Mouse (Mus musculus) midbrain, embryonic 13.5 days (tissue): Measurements from ENCODE around the gene Ovol2. TPM values are rescaled to one million over a fixed set of nuclear protein-coding genes. Genes with fewer than 3 reads are reported as not detected.
A peak's percentile ranks its signal among the peaks of the same experiment; 100 is the strongest.

ENCODE experiments used
- ATAC-seq: fragments of 200-750 bp; cut with Nextera tagmentation; 2 replicates; pipeline ENCODE4 v1.8.0; 2017; ENCODE audit warnings: mild to moderate bottlenecking, moderate TSS enrichment, moderate library complexity
- H3K27ac ChIP-seq: fragments of 300-500 bp; sonication (generic); 2 replicates; pipeline ENCODE4 v1.5.1; 2015; ENCODE audit warnings: inconsistent platforms, mild to moderate bottlenecking, moderate library complexity
- H3K27me3 ChIP-seq: fragments of 300-500 bp; sonication (generic); 2 replicates; pipeline ENCODE4 v1.6.1; 2015; ENCODE audit warnings: mild to moderate bottlenecking, inconsistent platforms
- H3K36me3 ChIP-seq: fragments of 300-500 bp; sonication (generic); 2 replicates; pipeline ENCODE4 v1.6.1; 2015; ENCODE audit warnings: mild to moderate bottlenecking, inconsistent platforms
- H3K4me1 ChIP-seq: fragments of 300-500 bp; sonication (generic); replicated peaks from 2 replicates; pipeline ENCODE4 v1.6.1; 2015; ENCODE audit warnings: inconsistent platforms
- H3K4me2 ChIP-seq: fragments of 300-500 bp; sonication (generic); replicated peaks from 2 replicates; pipeline ENCODE4 v1.6.1; 2015; ENCODE audit warnings: moderate library complexity, mild to moderate bottlenecking, inconsistent platforms
- H3K4me3 ChIP-seq: fragments of 300-500 bp; sonication (generic); replicated peaks from 2 replicates; pipeline ENCODE4 v1.5.1; 2015; ENCODE audit warnings: mild to moderate bottlenecking, inconsistent platforms
- H3K9ac ChIP-seq: fragments of 300-500 bp; sonication (generic); replicated peaks from 2 replicates; pipeline ENCODE4 v1.6.1; 2015; ENCODE audit warnings: mild to moderate bottlenecking, inconsistent platforms
- H3K9me3 ChIP-seq: fragments of 300-500 bp; sonication (generic); 2 replicates; pipeline ENCODE4 v1.6.1; 2016; ENCODE audit warnings: mild to moderate bottlenecking, inconsistent platforms
- WGBS: fragments of 180-500 bp; shearing (Covaris S2); methylation state at CpG from one replicate; pipeline ENCODE4 v1.1.7; 2015; 5-methylcytosine and 5-hydroxymethylcytosine counted together
- polyA plus RNA-seq: library from polyadenylated mRNA; unstranded; fragments of >200 nt; fragmentation: Nextera tagmentation; extraction: Ambion mirVana; gene quantifications from 2 replicates; pipeline ENCODE4 v1.2.1, GENCODE M21; 2015

Gene Ovol2
- polyA plus RNA-seq, 1 experiment from 2014 or later: not detected

DNA sequence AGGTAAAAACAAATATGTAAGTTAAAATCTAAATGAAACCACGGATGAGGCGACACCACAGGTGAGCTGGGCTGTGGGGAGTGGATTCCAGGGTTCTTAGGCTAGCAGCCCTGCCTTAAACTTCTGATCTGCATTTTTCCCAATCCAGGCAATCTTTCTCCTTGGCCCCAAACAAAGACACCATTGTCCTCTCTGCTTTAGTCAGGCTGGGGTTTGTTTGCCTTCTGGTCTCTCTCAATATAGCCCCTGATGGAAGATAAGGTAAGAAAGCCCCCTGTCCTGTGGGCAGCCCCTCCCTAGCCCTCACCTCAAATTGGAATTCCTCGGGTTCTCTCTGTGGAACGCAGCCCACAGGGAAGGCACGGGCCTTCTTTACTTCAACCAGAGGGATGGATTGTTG, 21.7 kb downstream of the Ovol2 start:
- Histone ChIP-seq H3K27ac (no peak overlapping the region), H3K9me3 (no peaks in the 10 kb centered on the region), H3K36me3 (no peaks in the 10 kb centered on the region), H3K4me1 (0 out of 2 replicates have a peak, but pooled peaks cover 3% of the 10 kb centered on the region), H3K4me3 (no peak overlapping the region), H3K4me2 (no peak overlapping the region), H3K9ac (no peak overlapping the region; the same call in 1 of the 2 replicates), H3K27me3 (no peaks in the 10 kb centered on the region)
- WGBS: 23% methylated on average over 5 of the region's 5 CpGs
- ATAC-seq: peak; percentile 55; the same call in 1 of the 2 replicates

DNA sequence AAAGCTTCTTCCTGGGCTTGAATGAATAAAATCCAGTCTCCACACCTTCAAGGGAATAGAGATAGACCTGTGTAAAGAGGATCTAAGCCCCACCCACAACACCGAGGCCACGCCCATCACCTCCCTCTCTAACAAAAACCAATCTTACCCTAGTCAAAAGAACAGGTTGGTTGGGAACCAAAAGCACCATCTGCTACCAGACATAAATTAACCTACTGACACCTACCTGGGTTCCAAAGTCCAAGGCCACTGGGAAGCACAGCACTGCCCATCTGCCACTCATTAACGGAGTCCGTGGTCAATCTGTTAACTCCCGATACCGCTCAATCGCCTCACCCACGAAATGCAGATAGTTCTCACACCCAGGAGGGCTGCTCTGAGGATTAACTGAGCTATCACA, 23.4 kb downstream of the Ovol2 start:
- Histone ChIP-seq H3K36me3 (no peaks in the 10 kb centered on the region), H3K4me3 (no peak overlapping the region), H3K27ac (no peak overlapping the region), H3K4me2 (no peak overlapping the region), H3K27me3 (no peaks in the 10 kb centered on the region), H3K9me3 (no peaks in the 10 kb centered on the region), H3K4me1 (0 out of 2 replicates have a peak, but pooled peaks cover 3% of the 10 kb centered on the region), H3K9ac (no peak overlapping the region)
- ATAC-seq: no peak
- 57% methylated on average over 8 of the region's 8 CpGs for WGBS

DNA sequence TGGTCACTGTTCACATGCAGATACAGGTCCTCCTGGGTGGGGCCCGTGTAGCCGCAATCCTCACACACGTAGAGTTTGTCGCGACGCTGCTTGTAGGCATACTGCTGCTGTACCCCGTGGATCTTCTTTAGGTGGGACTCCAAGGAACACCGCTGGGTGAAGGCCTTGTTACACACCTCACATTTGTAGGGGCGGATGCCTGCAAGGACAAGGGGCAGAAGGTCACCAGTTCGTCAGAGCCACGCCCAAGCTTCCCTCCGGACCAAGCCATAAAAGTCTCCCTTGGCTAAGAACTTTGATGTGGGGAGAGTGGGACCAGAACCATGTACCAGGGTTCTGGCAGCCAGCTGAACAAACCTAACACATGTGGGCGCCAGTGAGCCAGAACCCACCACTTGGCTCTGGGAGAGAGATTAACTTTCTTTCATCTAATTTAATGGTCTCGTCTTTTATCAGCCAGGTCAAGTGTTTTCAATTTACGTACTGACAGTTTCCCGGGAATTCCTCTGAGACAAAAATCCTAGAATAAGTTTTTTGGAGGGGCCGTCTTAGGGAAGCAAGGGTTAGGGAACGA, 26.1 kb downstream of the Ovol2 start:
- H3K27ac ChIP-seq: no peak overlapping the region
- H3K9ac ChIP-seq: no peak overlapping the region
- H3K9me3 ChIP-seq: no peaks in the 10 kb centered on the region
- H3K36me3 ChIP-seq: no peaks in the 10 kb centered on the region
- no peak overlapping the region for H3K4me2 ChIP-seq
- no peaks in the 10 kb centered on the region for H3K27me3 ChIP-seq
- ATAC-seq: no peak
- H3K4me3 ChIP-seq: no peak overlapping the region
- WGBS: 75% methylated on average over 18 of the region's 18 CpGs
- H3K4me1 ChIP-seq: 0 out of 2 replicates have a peak, but pooled peaks cover 3% of the 10 kb centered on the region

DNA sequence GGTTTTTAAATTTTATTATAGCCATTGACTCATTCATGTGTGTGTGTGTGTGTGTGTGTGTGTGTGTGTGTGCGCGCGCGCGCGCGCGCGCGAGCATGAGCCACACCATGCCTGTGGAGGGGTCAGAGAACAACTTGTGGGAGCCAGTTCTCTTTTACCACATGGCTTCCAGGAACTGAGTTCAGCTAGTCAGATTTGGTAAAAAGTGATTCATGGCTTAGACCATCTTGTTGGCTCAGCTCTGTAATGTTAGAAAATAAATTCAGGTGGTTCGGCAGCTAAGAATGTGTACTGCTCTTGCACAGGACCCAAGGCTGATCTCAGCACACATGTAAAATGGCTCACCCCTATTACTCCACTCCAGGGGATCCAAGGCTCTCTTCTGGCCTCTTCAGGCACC, 30.8 kb downstream of the Ovol2 start:
- 98% methylated on average over 11 of the region's 11 CpGs for WGBS
- H3K9ac ChIP-seq: no peak overlapping the region
- no peak overlapping the region for H3K4me3 ChIP-seq
- H3K9me3 ChIP-seq: no peaks in the 10 kb centered on the region
- H3K27me3 ChIP-seq: no peaks in the 10 kb centered on the region
- no peak overlapping the region for H3K4me2 ChIP-seq
- H3K4me1 ChIP-seq: no peaks in the 10 kb centered on the region
- no peak for ATAC-seq
- no peak overlapping the region for H3K27ac ChIP-seq
- H3K36me3 ChIP-seq: no peaks in the 10 kb centered on the region

DNA sequence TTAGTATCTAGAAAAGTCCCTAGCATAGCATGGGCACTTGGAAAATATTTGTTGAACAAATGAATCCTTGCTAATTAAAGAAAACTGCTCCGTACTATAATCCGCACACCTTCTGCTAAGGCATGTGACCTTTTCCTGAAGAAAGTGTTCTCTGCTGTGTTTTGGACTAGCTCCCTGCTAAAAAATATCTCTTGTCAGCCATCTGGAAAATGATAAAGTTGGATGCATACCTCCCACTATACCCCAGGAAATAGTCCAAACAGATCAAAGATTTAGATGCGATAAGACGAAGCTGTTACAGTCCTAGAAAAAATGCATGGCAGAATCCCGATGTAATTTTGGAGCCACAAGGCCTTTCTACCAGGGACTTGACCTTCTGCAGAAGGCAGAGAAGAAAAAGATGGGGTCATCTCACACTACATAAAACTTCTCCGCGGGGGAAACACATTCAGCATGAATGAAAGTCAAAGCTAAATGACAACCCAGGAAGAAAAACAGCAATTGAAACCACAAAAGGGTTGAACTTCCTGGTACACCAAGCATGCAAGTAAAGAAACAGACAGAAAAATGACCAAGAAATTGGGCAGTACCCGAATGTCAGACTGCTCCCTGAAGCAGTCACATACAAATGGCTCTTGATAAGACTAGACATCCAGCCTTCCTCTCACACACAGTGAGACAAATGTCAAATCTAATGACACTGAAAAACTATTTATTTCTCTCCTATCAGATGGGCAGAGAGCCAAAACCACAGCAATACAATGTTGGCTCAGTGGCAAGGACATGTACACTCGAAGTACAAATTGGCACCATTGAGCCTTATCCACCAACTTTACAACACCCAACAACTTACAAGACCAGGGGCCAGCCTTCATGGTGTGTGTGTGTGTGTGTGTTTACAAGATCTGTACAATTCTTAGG, 31.9 kb downstream of the Ovol2 start:
- H3K9ac ChIP-seq: no peak overlapping the region
- no peaks in the 10 kb centered on the region for H3K4me1 ChIP-seq
- WGBS: 83% methylated on average over 9 of the region's 9 CpGs
- H3K27ac ChIP-seq: no peak overlapping the region
- H3K9me3 ChIP-seq: no peaks in the 10 kb centered on the region
- no peak overlapping the region for H3K4me2 ChIP-seq
- H3K36me3 ChIP-seq: no peaks in the 10 kb centered on the region
- H3K27me3 ChIP-seq: no peaks in the 10 kb centered on the region
- ATAC-seq: no peak
- H3K4me3 ChIP-seq: no peak overlapping the region

DNA sequence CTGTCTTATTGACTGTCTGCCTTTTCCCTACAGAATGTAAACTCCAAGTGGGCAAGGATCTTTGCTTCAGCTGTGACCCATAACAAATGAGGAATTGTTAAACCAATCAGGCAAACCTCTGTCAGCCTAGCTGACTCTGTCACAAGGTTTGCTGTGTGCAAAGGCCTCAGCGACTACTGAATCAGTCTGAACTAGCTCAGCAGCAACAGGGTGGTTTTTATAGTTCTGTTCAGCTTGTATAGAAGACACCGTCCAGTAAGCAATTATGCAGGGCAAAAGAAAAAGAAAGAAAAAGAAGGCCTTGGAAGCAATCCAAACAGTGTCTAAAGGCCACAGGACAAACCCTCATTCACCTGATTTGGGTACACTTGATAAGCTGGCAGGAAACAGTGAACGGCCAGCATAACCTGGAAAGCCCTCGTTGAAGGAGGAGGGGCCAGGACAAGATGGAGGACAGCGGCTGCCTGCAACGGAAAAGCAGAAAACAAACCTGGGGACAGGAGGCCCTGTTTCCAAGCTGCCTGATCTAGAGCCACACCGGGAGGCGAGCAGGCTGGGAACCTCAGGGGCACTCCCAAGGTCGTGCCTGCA, 36.7 kb downstream of the Ovol2 start:
- Histone ChIP-seq H3K27ac (no peak overlapping the region), H3K9ac (no peak overlapping the region), H3K27me3 (no peaks in the 10 kb centered on the region), H3K4me3 (no peak overlapping the region), H3K9me3 (no peaks in the 10 kb centered on the region), H3K4me2 (no peak overlapping the region), H3K4me1 (no peaks in the 10 kb centered on the region), H3K36me3 (no peaks in the 10 kb centered on the region)
- WGBS: 74% methylated on average over 9 of the region's 9 CpGs
- no peak for ATAC-seq

DNA sequence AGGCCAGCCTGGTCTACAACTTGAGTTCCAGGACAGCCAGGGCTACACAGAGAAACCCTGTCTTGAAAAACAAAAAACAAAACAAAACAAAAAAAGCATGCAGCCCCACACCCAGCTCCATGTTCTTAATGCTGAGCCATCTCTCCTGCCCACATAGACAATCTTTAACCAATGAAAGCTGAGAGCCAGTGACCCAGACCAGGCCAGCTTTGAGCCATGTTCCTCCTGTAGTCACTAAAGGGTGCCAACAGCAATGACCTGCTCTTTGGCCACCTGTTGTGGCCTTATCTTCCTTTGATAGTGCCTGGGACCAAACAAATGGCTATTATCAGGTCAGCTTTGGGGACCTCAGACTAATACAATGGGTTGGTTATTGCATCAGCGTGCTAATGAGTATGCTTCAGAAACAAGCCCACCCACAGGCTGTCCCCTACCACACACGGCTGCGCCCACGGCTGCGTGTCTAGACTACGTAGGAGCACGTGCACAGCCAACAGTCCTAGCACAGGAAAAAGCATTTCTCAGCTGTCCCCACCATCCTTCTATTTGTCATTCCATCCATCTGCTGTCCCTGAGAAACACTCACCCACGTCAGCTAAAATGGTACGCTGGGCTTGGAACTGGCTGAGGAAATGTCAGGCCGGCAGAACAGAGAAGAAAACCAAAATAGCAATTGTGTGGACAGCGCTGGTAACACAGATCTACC, 40.2 kb downstream of the Ovol2 start:
- Histone ChIP-seq H3K36me3 (no peaks in the 10 kb centered on the region), H3K4me2 (no peak overlapping the region), H3K4me1 (no peaks in the 10 kb centered on the region; the same call in 1 of the 2 replicates), H3K27me3 (no peaks in the 10 kb centered on the region), H3K27ac (no peak overlapping the region), H3K9me3 (no peaks in the 10 kb centered on the region), H3K9ac (no peak overlapping the region), H3K4me3 (no peak overlapping the region)
- WGBS: 90% methylated on average over 11 of the region's 11 CpGs
- ATAC-seq: no peak

DNA sequence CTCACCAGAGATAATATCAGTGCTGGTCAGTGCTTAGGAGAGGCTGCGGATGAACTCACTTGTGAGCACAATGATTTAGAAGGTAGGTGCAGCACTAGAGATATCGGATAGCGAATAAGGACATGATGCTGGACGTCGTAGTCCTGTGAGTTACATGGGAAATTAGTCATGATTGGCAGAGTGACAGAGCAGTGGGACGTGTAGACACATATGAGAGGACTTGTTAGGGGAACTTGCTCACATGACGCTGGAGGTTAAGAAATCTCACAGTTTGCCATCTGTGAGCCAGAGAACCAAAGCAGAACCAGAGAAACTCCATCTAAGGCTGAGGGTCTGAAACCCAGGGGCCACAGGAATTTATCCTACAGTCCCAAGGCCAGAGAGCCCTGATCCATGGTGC, 41.6 kb downstream of the Ovol2 start:
- Histone ChIP-seq H3K27ac (no peak overlapping the region), H3K9me3 (no peaks in the 10 kb centered on the region), H3K4me3 (no peak overlapping the region), H3K36me3 (no peaks in the 10 kb centered on the region), H3K27me3 (no peaks in the 10 kb centered on the region), H3K4me2 (no peak overlapping the region), H3K4me1 (no peaks in the 10 kb centered on the region; the same call in 1 of the 2 replicates), H3K9ac (no peak overlapping the region)
- WGBS: 94% methylated on average over 7 of the region's 7 CpGs
- ATAC-seq: no peak

DNA sequence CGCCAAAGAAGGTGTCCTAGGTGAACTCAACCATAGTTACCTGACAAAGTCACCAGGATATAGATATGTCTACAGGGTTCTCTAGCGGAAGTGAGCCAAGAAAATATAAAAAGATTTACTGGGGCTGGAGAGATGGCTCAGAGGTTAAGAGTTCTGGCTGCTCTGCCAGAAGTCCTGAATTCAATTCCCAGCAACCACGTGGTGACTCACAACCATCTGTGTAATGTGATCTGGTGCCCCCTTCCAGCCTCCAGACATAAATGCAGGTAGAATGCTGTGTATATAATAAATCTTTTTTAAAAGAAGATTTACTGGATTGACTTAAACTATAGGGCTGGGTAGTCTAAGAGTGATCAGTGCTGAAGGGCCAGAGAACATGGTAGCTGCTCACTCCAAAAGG, 50.5 kb downstream of the Ovol2 start:
- 72% methylated on average over 3 of the region's 3 CpGs for WGBS

DNA sequence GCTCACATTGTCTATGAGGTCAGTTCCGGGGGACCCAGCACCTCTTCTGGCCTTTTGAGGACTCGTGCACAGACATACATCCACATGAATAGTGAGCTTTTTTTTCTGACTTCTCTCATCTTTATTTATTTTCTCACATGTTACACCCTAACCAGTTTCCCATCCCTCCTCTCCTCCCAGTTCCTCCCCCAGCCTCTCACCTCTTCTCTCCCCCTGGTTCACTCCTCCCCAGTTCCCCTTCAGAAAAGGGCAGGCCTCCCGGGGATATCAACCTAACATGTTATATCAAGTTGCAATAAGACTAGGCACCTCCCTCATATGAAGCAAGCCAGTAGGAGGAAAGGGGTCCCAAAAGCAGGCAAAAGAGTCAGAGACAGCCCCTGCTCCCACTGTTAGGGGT, 51.4 kb downstream of the Ovol2 start:
- ATAC-seq: no peak
- Histone ChIP-seq H3K4me1 (no peaks in the 10 kb centered on the region), H3K9me3 (no peaks in the 10 kb centered on the region), H3K4me2 (no peak overlapping the region), H3K27ac (no peak overlapping the region), H3K36me3 (peaks cover 22% of the 10 kb centered on the region), H3K9ac (no peak overlapping the region), H3K4me3 (no peak overlapping the region), H3K27me3 (no peaks in the 10 kb centered on the region)
- WGBS: 81% methylated on average over 3 of the region's 3 CpGs

More for the DNA sequence above, 50.5 kb downstream of the Ovol2 start:
- Histone ChIP-seq H3K27ac (no peak overlapping the region), H3K27me3 (no peaks in the 10 kb centered on the region), H3K36me3 (peaks cover 20% of the 10 kb centered on the region), H3K4me1 (no peaks in the 10 kb centered on the region), H3K4me2 (no peak overlapping the region), H3K9me3 (no peaks in the 10 kb centered on the region), H3K9ac (no peak overlapping the region), H3K4me3 (no peak overlapping the region)
- no peak for ATAC-seq

DNA sequence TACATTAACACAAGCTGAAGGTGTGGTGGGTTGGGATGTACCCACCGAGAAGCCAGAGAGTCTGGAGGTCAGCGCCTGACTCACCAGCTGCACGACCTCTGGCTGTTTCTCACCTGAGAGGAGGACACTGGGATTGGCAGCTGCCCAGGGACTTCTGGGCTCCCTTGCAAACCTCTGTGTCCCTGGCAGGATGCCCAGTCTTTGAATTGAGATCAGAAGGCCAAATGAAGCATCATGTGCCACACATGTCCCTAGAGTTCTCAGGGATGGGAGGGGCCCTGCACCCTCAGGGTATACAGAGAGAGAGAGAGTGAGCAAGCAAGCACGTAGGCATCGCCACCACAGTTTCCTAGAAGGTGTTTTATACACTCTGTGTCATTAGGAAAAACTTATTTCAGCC, 52.2 kb downstream of the Ovol2 start:
- Histone ChIP-seq H3K36me3 (peaks cover 22% of the 10 kb centered on the region), H3K9ac (no peak overlapping the region), H3K4me2 (no peak overlapping the region), H3K4me3 (no peak overlapping the region), H3K9me3 (no peaks in the 10 kb centered on the region), H3K27me3 (no peaks in the 10 kb centered on the region), H3K27ac (no peak overlapping the region), H3K4me1 (no peaks in the 10 kb centered on the region)
- 83% methylated on average over 5 of the region's 5 CpGs for WGBS
- ATAC-seq: no peak

DNA sequence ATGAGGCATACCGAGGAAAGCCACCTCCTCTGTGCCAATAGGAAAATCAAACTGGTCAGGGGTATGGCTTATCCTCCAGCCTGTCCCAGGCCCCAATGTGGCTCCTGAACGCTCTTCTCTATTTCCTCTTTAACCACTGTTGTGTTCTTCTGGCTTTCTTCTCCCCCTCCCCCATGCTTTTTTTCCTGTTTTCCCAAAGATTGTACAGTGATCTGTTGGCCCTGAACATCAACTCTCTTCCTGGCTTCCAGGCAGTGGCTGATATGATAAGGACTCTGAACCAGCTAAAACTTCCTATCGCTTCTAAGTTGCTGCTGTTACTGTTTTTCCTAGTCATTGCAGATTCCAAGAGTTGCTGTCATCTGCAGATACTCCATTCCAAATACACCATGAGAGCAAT, 55.1 kb downstream of the Ovol2 start:
- WGBS: 95% methylated on average over 3 of the region's 3 CpGs
- no peak overlapping the region for H3K9ac ChIP-seq
- no peak for ATAC-seq
- no peak overlapping the region for H3K4me2 ChIP-seq
- peaks cover 22% of the 10 kb centered on the region for H3K36me3 ChIP-seq
- H3K27me3 ChIP-seq: no peaks in the 10 kb centered on the region
- no peaks in the 10 kb centered on the region for H3K9me3 ChIP-seq
- no peak overlapping the region for H3K4me3 ChIP-seq
- no peaks in the 10 kb centered on the region for H3K4me1 ChIP-seq
- no peak overlapping the region for H3K27ac ChIP-seq
